Mouse (Mus musculus): ENCODE results near the gene Traf3ip2.

DNA sequence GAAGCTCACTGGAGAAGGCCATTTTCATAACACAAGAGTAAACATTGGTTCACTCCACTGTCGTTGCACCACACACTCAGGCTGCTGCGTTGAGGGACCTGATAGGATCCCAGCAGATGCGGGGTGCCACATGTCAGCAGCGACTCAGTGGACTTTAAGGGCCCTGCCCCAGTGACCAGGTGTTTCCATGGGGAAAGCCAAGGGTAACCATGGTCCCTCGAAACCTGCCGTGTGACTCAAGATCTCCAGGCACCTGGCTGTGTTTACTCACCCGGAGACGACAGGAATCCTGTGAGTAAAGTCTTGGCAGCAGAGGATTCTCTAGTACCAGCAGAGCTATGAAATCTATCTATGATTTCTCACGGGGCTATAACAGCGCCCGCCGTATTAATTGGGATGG, 45.8 kb upstream of the Traf3ip2 start:
- no peak for TF ChIP-seq CTCF (IDR thresholded peaks at IDR 0.05; ENCODE audit: low read depth, low read length)
- no peak for TF ChIP-seq POLR2A (IDR thresholded peaks at IDR 0.05; ENCODE audit: borderline replicate concordance, low read depth, low read length)

Data from bone marrow macrophage, adult 2 months (primary cell).